ENCODE assay signal across 28 mouse cellular contexts in genomic region chr10:121754237-121754636, GRCm38 (mm10). TPM values are rescaled to one million over a fixed set of nuclear protein-coding genes. Genes with fewer than 3 reads are reported as not detected.
A peak's percentile ranks its signal among the peaks of the same experiment; 100 is the strongest.
DNase-seq lines count a peak whose midpoint lies in the region; ATAC-seq and TF ChIP-seq lines count a peak whose summit lies in the region.
"Had no signal": no experiment of that assay in that cellular context is flagged by ENCODE, and none has a peak within 500 bp of the region (broad histone marks: within the 10 kb centered on the region; RNA-seq: fewer than 3 reads in every experiment).

No protein-coding gene starts in this region.

- TF ChIP-seq CTCF in CH12.LX (conservative IDR thresholded peaks at IDR 0.05 in 1 of 2, IDR thresholded peaks at IDR 0.05 in 1 of 2; ENCODE audit: low read depth in 2 of 2, low read length in 2 of 2), result no peak

- H3K9me3 ChIP-seq in CH12.LX (replicated peaks; ENCODE audit: low read length), result no peaks in the 10 kb centered on the region
- H3K9me3 ChIP-seq in lung, embryonic 15.5 days, result no peaks in the 10 kb centered on the region
- H3K9me3 ChIP-seq in stomach, embryonic 16.5 days (replicated peaks; ENCODE audit: control insufficient read depth, low read length), result no peaks in the 10 kb centered on the region
- H3K9me3 ChIP-seq: forebrain, embryonic 13.5 days; heart, embryonic 12.5 days; kidney, embryonic 15.5 days; neural tube, embryonic 12.5 days had no signal

- H3K4me2 ChIP-seq in CH12.LX (ENCODE audit: insufficient read depth, low read depth, poor library complexity, severe bottlenecking), result peak overlapping the region; percentile 34; the same call in 1 of the 2 replicates
- no peak overlapping the region for H3K4me2 ChIP-seq in lung, embryonic 15.5 days
- H3K4me2 ChIP-seq in stomach, embryonic 16.5 days (ENCODE audit: low read depth, low read length), result no peak overlapping the region
- H3K4me2 ChIP-seq: forebrain, embryonic 13.5 days; heart, embryonic 12.5 days; hindbrain, embryonic 14.5 days; kidney, embryonic 15.5 days; limb, embryonic 13.5 days; liver, embryonic 11.5 days; midbrain, embryonic 11.5 days; neural tube, embryonic 12.5 days had no signal

- no peaks in the 10 kb centered on the region for H3K79me2 ChIP-seq in CH12.LX (replicated peaks; ENCODE audit: control insufficient read depth, extremely low read depth, insufficient read depth, poor library complexity, severe bottlenecking)

- H3K4me3 ChIP-seq in CH12.LX (replicated peaks in 1 of 3; ENCODE audit: low read depth in 2 of 3, low read length in 2 of 3, poor library complexity in 1 of 3), result no peak overlapping the region
- no peak overlapping the region for H3K4me3 ChIP-seq in lung, embryonic 15.5 days
- H3K4me3 ChIP-seq in stomach, embryonic 16.5 days (replicated peaks; ENCODE audit: low read length), result no peak overlapping the region
- H3K4me3 ChIP-seq: erythroblast, embryonic 14.5 days; forebrain, embryonic 13.5 days; heart, embryonic 12.5 days; kidney, embryonic 15.5 days; limb, embryonic 13.5 days; myocyte; neural tube, embryonic 12.5 days had no signal

- H3K4me1 ChIP-seq in CH12.LX (ENCODE audit: control insufficient read depth in 1 of 2, insufficient read depth in 2 of 2), result peaks cover 5 to 32% of the 10 kb centered on the region in 2 experiments; a peak in 3 of 4 replicates
- peaks cover 16% of the 10 kb centered on the region; the same call in 1 of the 2 replicates for H3K4me1 ChIP-seq in lung, embryonic 15.5 days
- H3K4me1 ChIP-seq in stomach, embryonic 16.5 days (ENCODE audit: control insufficient read depth, insufficient read depth, low read length), result 0 out of 2 replicates have a peak, but pooled peaks cover 2% of the 10 kb centered on the region
- H3K4me1 ChIP-seq: forebrain, embryonic 13.5 days; heart, embryonic 12.5 days; limb, embryonic 13.5 days; neural tube, embryonic 12.5 days had no signal

- H3K9ac ChIP-seq in CH12.LX (ENCODE audit: insufficient read depth, low read depth), result no peak overlapping the region
- H3K9ac ChIP-seq in lung, embryonic 15.5 days, result no peak overlapping the region
- H3K9ac ChIP-seq in stomach, embryonic 16.5 days (ENCODE audit: low read length), result no peak overlapping the region
- H3K9ac ChIP-seq: forebrain, embryonic 13.5 days; heart, embryonic 12.5 days; hindbrain, embryonic 14.5 days; kidney, embryonic 15.5 days; limb, embryonic 13.5 days; neural tube, embryonic 12.5 days had no signal

- in situ Hi-C loops in CH12.LX (cut with MboI; ENCODE audit: low pct_ligation_motif_present, low pct_unique_long_range_greater_than_20kb, low sequenced_read_pairs), result loop anchor here (25.0 kb wide), 1 partner anchor 308 kb away; no protein-coding TSS in a partner anchor

- peak; percentile 77 for TF ChIP-seq EP300 in CH12.LX (IDR thresholded peaks at IDR 0.05; ENCODE audit: low read length)

- no peak overlapping the region for H3K27ac ChIP-seq in CH12.LX (ENCODE audit: insufficient read depth, low read depth)
- peak overlapping the region; percentile 57 for H3K27ac ChIP-seq in lung, embryonic 15.5 days
- no peak overlapping the region for H3K27ac ChIP-seq in stomach, embryonic 16.5 days (ENCODE audit: low read length)
- H3K27ac ChIP-seq: forebrain, embryonic 13.5 days; hindbrain, embryonic 14.5 days; kidney, embryonic 15.5 days; limb, embryonic 13.5 days; neural tube, embryonic 12.5 days had no signal

- H3K27me3 ChIP-seq in CH12.LX (replicated peaks), result no peaks in the 10 kb centered on the region
- H3K27me3 ChIP-seq in lung, embryonic 15.5 days, result no peaks in the 10 kb centered on the region
- no peaks in the 10 kb centered on the region for H3K27me3 ChIP-seq in stomach, embryonic 16.5 days (ENCODE audit: control insufficient read depth, insufficient read depth, low read length)
- H3K27me3 ChIP-seq: forebrain, embryonic 13.5 days; heart, embryonic 12.5 days; kidney, embryonic 15.5 days; limb, embryonic 13.5 days; neural tube, embryonic 12.5 days had no signal

- 56% methylated on average over 5 of the region's 5 CpGs for WGBS in lung, embryonic 15.5 days
- 67% methylated on average over 5 of the region's 5 CpGs for WGBS in stomach, embryonic 16.5 days

- TF ChIP-seq POLR2A in CH12.LX (IDR thresholded peaks at IDR 0.05; ENCODE audit: low read depth, low read length), result no peak

- TF ChIP-seq RAD21 in CH12.LX (IDR thresholded peaks at IDR 0.05; ENCODE audit: low read depth, low read length), result no peak

- peak; percentile 46 for DNase-seq in CH12.LX (ENCODE audit: extremely low read depth)
- peak; percentile 36 for DNase-seq in lung, postnatal 25 days (ENCODE audit: low spot score)
- no peak for DNase-seq in cerebellum, adult 11 months
- no peak for DNase-seq in thymus, adult 18-20 months
- no peak for DNase-seq in urinary bladder, postnatal 36 days (ENCODE audit: low spot score in 2 of 2)
- DNase-seq: adrenal gland, adult 2 months; adrenal gland, postnatal 36 days; cerebellum, adult 2 months; cerebellum, postnatal 14 days; gastrocnemius, postnatal 14 days; kidney, postnatal 4 days; right cerebral cortex, adult 18-20 months; right cerebral cortex, postnatal 4 days; thymus, postnatal 36 days had no signal

- peaks cover 9 to 31% of the 10 kb centered on the region in 2 experiments for H3K36me3 ChIP-seq in CH12.LX (replicated peaks in 1 of 2; ENCODE audit: control insufficient read depth in 1 of 2, insufficient read depth in 1 of 2, low read length in 1 of 2)
- 0 out of 2 replicates have a peak, but pooled peaks cover 4% of the 10 kb centered on the region for H3K36me3 ChIP-seq in lung, embryonic 15.5 days
- peaks cover 6% of the 10 kb centered on the region for H3K36me3 ChIP-seq in stomach, embryonic 16.5 days (ENCODE audit: control insufficient read depth, insufficient read depth, low read length)

- peak; percentile 40; the same call in 1 of the 2 replicates for ATAC-seq in lung, embryonic 15.5 days (ENCODE audit: borderline replicate concordance, extremely low read depth, low FRiP score, low TSS enrichment)
- peak; percentile 71; the same call in 1 of the 2 replicates for ATAC-seq in stomach, embryonic 16.5 days (ENCODE audit: insufficient read depth, low FRiP score)
- ATAC-seq: CD4-positive, CD25-positive, alpha-beta regulatory T cell, adult 4 months; forebrain, embryonic 13.5 days; intestine, postnatal 0 days had no signal

- dilution Hi-C loops in CH12.LX (cut with MboI; ENCODE audit: extremely low pct_ligation_motif_present, extremely low pct_unique_long_range_greater_than_20kb, low sequenced_read_pairs), result no loop called here

TF ChIP-seq in CH12.LX, 34 proteins besides CTCF, POLR2A, EP300 and RAD21:
- TF ChIP-seq USF2 (conservative IDR thresholded peaks at IDR 0.05; ENCODE audit: low read depth, low read length), result no peak
- TF ChIP-seq ZC3H11A (IDR thresholded peaks at IDR 0.05; ENCODE audit: low read depth, low read length), result no peak
- TF ChIP-seq BHLHE40 (IDR thresholded peaks at IDR 0.05; ENCODE audit: low read depth, low read length), result no peak

RNA-seq across cellular contexts. Expression of gene BC048403, which starts 14.5 kb away (rescaled TPM):
- total RNA-seq in CH12.LX (2012; rRNA removed) (4.0 and 5.9 TPM in 2 replicates), CH12.LX (2014; rRNA removed) (1.9 and 2.2 TPM in 2 replicates)
- 9.2 and 11.9 TPM in 2 replicates for polyA plus RNA-seq in CH12.LX (2012; ENCODE audit: insufficient read length, low read depth)
- polyA plus RNA-seq in lung, embryonic 15.5 days (2015; fragmentation: Nextera tagmentation; extraction: Ambion mirVana), result 2.6 and 2.7 TPM in 2 replicates
- 3.1 and 4.0 TPM in 2 replicates for polyA plus RNA-seq in stomach, embryonic 16.5 days (2015; fragmentation: Nextera tagmentation; extraction: Ambion mirVana)

Comparison
In these comparisons a context has a peak if more than half of its experiments do, and no peak if none do; other contexts are left out.
1. DNase-seq: peak in CH12.LX (single experiment) and lung, postnatal 25 days (single experiment); none in cerebellum, adult 11 months (single experiment), thymus, adult 18-20 months (0 of 2) and urinary bladder, postnatal 36 days (0 of 2).